Mouse (Mus musculus) hindbrain, embryonic 14.5 days (tissue): Measurements from ENCODE around the gene Ankrd22. TPM values are rescaled to one million over a fixed set of nuclear protein-coding genes. Genes with fewer than 3 reads are reported as not detected.
A peak's percentile ranks its signal among the peaks of the same experiment; 100 is the strongest.

Experiments used
- ATAC-seq: fragments of 200-750 bp; cut with Nextera tagmentation; 2 replicates; pipeline ENCODE4 v1.8.0; 2017; ENCODE audit warnings: moderate number of reproducible peaks, mild to moderate bottlenecking, moderate TSS enrichment, moderate library complexity; ENCODE audit not compliant: low FRiP score
- DNase-seq: peaks from one replicate; pipeline ENCODE4 v3.0.0-alpha.2; 2015; ENCODE audit warnings: low spot score
- H3K27ac ChIP-seq: fragments of 300-500 bp; sonication (generic); 2 replicates; pipeline ENCODE4 v1.5.1; 2014; ENCODE audit warnings: mild to moderate bottlenecking, moderate library complexity
- H3K27me3 ChIP-seq: fragments of 300-500 bp; sonication (generic); 2 replicates; pipeline ENCODE4 v1.6.1; 2014; ENCODE audit warnings: mild to moderate bottlenecking, low read length, mixed read lengths; ENCODE audit not compliant: control insufficient read depth, insufficient read depth
- H3K36me3 ChIP-seq: fragments of 300-500 bp; sonication (generic); replicated peaks from 2 replicates; pipeline ENCODE4 v1.6.1; 2014; ENCODE audit not compliant: control insufficient read depth, insufficient read depth
- H3K4me1 ChIP-seq: fragments of 300-500 bp; sonication (generic); replicated peaks from 2 replicates; pipeline ENCODE4 v1.6.1; 2014; ENCODE audit warnings: antibody characterized with exemption, low read length, mixed read lengths; ENCODE audit not compliant: control insufficient read depth, insufficient read depth
- H3K4me2 ChIP-seq: fragments of 300-500 bp; sonication (generic); replicated peaks from 2 replicates; pipeline ENCODE4 v1.6.1; 2014; ENCODE audit warnings: mild to moderate bottlenecking, moderate library complexity
- H3K4me3 ChIP-seq: fragments of 300-500 bp; sonication (generic); replicated peaks from 2 replicates; pipeline ENCODE4 v1.5.1; 2014; ENCODE audit warnings: mild to moderate bottlenecking, low read length
- H3K9ac ChIP-seq: fragments of 300-500 bp; sonication (generic); 2 replicates; pipeline ENCODE4 v1.6.1; 2014
- H3K9me3 ChIP-seq: fragments of 300-500 bp; sonication (generic); 2 replicates; pipeline ENCODE4 v1.6.1; 2016; ENCODE audit warnings: low read length; ENCODE audit not compliant: control insufficient read depth
- WGBS: fragments of 180-500 bp; shearing (Covaris S2); extraction: QIAGEN DNeasy Blood & Tissue Kit; methylation state at CpG from one replicate; pipeline ENCODE4 v1.1.7; 2014; 5-methylcytosine and 5-hydroxymethylcytosine counted together
- polyA plus RNA-seq: library from polyadenylated mRNA; unstranded; fragments of >200 nt; fragmentation: Nextera tagmentation; extraction: Ambion mirVana; gene quantifications from 2 replicates; pipeline ENCODE4 v1.2.1, GENCODE M21; 2014

Ankrd22 gene
- polyA plus RNA-seq, 1 experiment from 2014 or later: not detected

DNA sequence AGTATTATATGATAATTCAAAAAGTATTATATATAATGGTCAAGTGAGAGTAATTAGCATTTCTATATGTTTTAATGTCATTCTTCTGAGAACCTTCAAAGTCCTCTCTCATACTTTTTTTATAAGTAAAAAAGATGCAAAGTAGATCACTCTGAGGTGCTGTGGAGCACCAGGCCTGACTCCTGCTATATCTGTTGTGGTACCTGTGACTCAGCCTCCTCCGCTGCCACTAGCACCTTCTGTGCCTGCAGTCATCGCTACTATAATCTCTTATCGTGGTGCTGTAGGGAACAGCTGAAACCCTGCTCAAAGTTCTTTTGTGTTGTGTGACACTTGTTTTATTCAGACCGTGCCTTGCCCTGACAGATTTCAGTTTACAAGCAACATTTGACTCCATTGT, 533 bp upstream of the Ankrd22 start:
- no peak for DNase-seq
- no peak overlapping the region for H3K9ac ChIP-seq
- H3K27me3 ChIP-seq: no peaks in the 10 kb centered on the region
- no peak for ATAC-seq
- H3K27ac ChIP-seq: no peak overlapping the region
- no peaks in the 10 kb centered on the region for H3K4me1 ChIP-seq
- no peak overlapping the region for H3K4me2 ChIP-seq
- no peak overlapping the region for H3K4me3 ChIP-seq
- no peaks in the 10 kb centered on the region for H3K9me3 ChIP-seq
- no peaks in the 10 kb centered on the region for H3K36me3 ChIP-seq
- 65% methylated on average over 4 of the region's 4 CpGs for WGBS

DNA sequence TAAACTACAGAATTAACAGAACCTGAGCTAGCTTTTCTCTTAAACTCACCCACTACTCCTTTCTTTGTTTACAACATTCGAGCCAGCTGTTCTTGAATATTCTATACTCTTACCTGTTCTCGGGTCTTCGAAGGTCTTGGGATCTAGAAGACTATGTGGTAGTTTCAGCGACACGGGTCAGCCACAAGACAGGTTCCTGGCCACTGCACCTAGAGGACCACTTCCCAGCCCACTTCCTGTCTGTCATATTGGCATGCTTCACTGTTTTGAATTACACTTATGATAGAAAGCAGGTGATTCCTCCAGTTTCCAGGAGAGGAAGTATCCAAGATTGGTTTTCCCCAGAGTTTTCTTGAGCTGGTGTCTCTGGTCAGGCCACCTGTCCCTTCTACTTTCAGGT, 3.2 kb downstream of the Ankrd22 start:
- Histone ChIP-seq H3K9me3 (no peaks in the 10 kb centered on the region), H3K4me2 (no peak overlapping the region), H3K4me1 (no peaks in the 10 kb centered on the region), H3K27me3 (no peaks in the 10 kb centered on the region), H3K4me3 (no peak overlapping the region), H3K36me3 (no peaks in the 10 kb centered on the region), H3K9ac (no peak overlapping the region), H3K27ac (no peak overlapping the region)
- 91% methylated on average over 5 of the region's 5 CpGs for WGBS
- ATAC-seq: no peak
- no peak for DNase-seq

DNA sequence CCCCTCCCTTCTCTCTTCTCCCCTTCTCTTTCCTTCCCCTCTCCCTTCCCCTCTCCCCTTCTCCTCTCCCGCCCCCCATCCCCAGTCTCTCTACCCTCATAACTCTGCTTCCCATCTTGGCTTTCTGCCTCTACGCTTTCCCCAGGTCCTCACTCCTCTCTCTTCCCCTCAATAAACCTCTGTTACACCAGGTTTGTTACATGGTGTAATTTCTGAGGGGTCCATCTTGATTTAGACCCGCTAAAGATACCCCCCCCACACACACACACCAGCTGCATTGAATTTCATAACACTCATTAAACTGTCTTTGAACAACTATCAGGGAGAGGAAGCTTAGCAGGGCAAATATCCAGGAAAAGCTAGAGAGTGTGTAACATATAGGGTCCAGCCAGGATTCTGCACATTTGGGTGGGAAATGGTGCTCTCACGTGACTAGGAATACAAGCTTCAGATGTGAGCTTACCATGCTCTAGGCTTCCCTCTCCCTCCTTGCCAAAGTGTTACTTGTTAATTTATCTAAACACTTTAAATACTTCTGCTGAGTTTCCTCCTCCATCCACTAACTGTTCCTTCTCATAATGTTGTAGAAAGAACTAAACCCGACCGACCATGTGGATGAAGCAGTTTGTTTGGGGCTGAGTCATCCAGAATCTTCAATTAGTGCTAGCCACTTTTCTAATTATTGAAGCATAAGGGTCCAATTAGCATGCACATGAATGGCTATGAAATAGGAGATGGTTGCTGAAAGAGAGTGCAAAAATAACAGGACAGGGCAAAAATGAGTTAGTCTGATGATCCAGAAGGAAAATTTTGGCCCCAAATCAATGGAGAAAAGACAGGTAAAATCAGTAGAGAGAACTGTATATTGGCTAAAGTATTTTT, 12.3 kb downstream of the Ankrd22 start:
- WGBS: 86% methylated on average over 6 of the region's 6 CpGs
- Histone ChIP-seq H3K9me3 (no peaks in the 10 kb centered on the region), H3K4me1 (no peaks in the 10 kb centered on the region), H3K4me2 (no peak overlapping the region), H3K4me3 (no peak overlapping the region), H3K9ac (no peak overlapping the region), H3K36me3 (no peaks in the 10 kb centered on the region), H3K27ac (no peak overlapping the region), H3K27me3 (no peaks in the 10 kb centered on the region)
- ATAC-seq (no peak), DNase-seq (no peak)

DNA sequence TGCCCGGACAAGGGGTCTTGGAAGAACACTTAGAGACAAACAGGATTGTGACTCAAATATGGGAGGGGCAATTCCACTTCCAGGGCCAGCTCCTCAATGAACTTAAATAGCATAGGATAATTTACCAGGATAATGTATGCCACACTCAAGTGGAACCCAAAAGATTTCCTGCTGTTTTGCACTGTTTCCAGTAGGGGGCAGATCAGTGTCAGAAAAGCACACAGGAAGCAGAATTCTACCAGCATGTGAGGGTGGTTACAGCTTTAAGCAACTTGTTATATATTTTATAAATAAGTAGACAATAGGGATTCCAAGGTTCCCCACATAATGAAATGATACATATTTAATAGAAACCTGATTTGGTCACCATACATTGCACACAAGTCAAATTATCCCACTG, 13.9 kb downstream of the Ankrd22 start:
- Histone ChIP-seq H3K36me3 (no peaks in the 10 kb centered on the region), H3K4me3 (no peak overlapping the region), H3K4me1 (no peaks in the 10 kb centered on the region), H3K9ac (no peak overlapping the region), H3K9me3 (no peaks in the 10 kb centered on the region), H3K4me2 (no peak overlapping the region), H3K27me3 (no peaks in the 10 kb centered on the region), H3K27ac (no peak overlapping the region)
- WGBS: 88% methylated on average over 1 of the region's 1 CpGs
- peak; percentile 41 for DNase-seq
- no peak for ATAC-seq

DNA sequence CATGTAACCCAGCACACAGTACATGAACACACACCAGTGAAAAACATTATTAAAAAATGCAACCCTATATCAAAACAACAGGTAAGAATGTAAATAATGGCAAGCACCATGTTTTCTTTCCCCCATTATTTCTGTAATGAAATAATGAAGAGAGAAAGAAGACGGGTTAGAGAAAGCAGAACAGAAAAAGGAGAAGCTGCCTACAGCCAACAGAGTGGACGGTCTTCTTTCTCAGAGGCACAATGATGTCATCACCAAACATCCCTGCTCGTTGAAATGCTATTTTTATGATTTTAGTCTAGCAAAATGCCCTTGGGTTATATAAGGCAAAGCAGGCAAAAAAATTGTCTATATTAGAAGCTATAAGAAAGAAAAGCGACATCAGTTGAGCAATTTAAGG, 17.4 kb downstream of the Ankrd22 start:
- H3K4me1 ChIP-seq: no peaks in the 10 kb centered on the region
- no peaks in the 10 kb centered on the region for H3K27me3 ChIP-seq
- H3K9me3 ChIP-seq: no peaks in the 10 kb centered on the region
- H3K4me3 ChIP-seq: no peak overlapping the region
- DNase-seq: no peak
- H3K36me3 ChIP-seq: no peaks in the 10 kb centered on the region
- H3K27ac ChIP-seq: no peak overlapping the region
- 76% methylated on average over 4 of the region's 4 CpGs for WGBS
- no peak overlapping the region for H3K4me2 ChIP-seq
- no peak overlapping the region for H3K9ac ChIP-seq
- ATAC-seq: no peak

DNA sequence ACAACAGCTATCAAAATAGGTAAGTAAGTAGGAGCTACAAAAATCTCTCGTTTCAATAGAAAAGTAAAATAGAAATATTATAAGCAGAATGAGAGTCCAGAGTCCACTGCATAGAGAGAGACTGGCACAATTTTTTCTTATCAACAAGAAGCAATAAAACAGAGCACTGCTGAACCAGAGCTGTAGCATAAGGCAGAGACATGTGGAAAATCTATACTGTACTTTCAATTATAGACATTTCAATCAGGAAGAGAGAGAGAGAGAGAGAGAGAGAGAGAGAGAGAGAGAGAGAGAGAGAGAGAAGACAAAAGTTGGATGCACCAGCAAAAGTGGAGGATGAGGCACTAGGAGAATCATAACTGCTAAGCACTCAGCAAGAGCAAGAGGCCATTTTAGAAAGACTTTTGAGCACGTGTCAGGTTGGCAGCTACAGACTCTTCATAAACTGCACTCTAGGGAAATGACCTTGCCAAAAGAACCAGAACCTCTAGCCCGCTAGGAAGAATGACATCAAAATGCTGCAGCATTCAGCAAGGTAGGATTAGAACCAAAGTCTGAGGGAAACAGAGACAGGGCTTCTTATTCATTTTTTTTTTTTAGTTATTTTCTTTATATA, 26.3 kb downstream of the Ankrd22 start:
- Histone ChIP-seq H3K4me1 (no peaks in the 10 kb centered on the region), H3K27ac (no peak overlapping the region), H3K9me3 (no peaks in the 10 kb centered on the region), H3K4me2 (no peak overlapping the region), H3K9ac (no peak overlapping the region), H3K36me3 (no peaks in the 10 kb centered on the region), H3K4me3 (no peak overlapping the region), H3K27me3 (no peaks in the 10 kb centered on the region)
- 80% methylated on average over 3 of the region's 3 CpGs for WGBS
- DNase-seq: no peak
- no peak for ATAC-seq

DNA sequence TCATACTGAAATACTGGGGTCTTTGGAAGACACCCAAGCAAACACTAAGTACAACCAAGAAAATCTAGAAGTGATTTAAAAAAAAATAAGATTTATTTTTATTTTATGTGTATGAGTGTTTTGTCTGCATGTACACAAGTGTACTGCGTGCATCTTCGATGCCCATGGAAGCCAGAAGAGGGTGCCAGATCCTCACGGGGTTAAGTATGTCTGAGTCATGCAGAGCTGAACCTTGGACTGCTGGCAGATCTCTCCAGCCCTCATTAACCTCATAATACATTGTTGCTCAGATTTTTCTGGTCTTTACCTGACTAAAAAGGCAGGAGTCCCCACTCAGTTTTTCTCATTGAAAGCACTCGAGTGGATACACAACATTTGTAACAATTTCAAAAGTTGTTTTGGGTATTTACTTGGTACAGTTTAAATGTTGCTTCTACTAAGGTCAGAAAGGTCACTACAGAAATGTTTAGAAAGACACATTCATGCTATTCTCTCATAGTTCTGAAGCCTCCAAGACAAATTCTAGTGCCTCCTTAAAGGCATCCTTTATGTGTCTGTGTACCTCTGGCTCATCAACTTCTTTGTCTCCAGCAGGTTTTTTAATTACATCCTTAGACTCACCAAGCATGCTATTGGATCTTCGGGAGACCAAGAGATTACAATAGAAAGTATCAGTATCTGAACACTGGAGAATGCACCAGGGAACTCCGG, 27.0 kb downstream of the Ankrd22 start:
- no peaks in the 10 kb centered on the region for H3K27me3 ChIP-seq
- no peaks in the 10 kb centered on the region for H3K4me1 ChIP-seq
- DNase-seq (no peak), ATAC-seq (no peak)
- H3K36me3 ChIP-seq: no peaks in the 10 kb centered on the region
- H3K4me2 ChIP-seq: no peak overlapping the region
- H3K27ac ChIP-seq: no peak overlapping the region
- no peaks in the 10 kb centered on the region for H3K9me3 ChIP-seq
- no peak overlapping the region for H3K9ac ChIP-seq
- WGBS: 92% methylated on average over 6 of the region's 6 CpGs
- H3K4me3 ChIP-seq: no peak overlapping the region

DNA sequence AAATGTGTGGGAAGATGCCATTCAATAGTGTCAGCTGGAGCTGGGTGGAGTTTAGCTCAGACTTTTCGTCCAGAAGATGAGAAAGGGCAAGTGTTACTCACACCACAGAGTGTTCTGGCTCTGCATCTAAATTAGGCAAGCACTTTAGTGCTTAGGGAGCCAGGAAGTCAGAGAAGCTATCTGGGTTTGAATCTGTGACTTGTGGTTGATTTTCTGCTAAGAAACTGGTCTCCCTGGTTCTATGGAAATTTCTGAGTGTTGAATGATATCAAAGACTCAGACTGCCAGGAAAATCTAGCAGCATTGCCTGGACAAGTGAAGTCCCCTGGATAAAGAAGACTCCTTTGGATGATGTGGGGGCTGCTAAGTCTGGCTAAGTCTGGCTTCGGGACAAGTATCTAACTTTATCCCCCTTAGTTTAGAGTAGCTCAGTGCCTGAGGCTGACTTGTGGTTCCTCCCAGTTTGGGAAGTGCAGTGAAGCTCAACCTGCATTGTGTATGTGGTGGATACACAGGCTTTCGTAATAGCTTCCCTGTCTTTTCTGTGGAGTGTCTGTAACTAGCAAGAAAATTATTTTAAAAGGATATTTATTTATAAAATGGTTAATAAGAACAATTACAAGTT, 45.6 kb downstream of the Ankrd22 start:
- no peaks in the 10 kb centered on the region for H3K27me3 ChIP-seq
- H3K4me3 ChIP-seq: no peak overlapping the region
- H3K9ac ChIP-seq: no peak overlapping the region
- DNase-seq (no peak), ATAC-seq (no peak)
- WGBS: 80% methylated on average over 3 of the region's 3 CpGs
- H3K4me2 ChIP-seq: no peak overlapping the region
- H3K36me3 ChIP-seq: no peaks in the 10 kb centered on the region
- no peaks in the 10 kb centered on the region for H3K4me1 ChIP-seq
- H3K9me3 ChIP-seq: no peaks in the 10 kb centered on the region
- no peak overlapping the region for H3K27ac ChIP-seq

DNA sequence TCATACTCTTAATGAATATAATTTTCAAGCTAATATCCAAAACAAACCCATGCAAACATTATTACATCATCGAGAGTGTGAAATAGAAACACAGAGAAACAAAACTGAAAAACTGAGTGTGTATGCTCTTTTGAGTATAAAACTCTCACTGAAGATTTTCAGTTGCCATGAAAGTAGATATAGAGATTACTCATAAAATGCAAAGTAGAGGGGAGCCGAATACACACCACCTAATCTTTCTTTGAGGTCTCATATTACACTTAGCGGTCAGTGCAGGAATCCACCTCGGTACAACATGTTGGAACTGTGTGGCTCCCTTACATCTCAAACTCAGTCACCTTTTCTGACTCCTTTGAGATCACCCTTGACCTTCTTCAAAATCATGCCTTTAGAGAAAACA, 46.2 kb downstream of the Ankrd22 start:
- no peak overlapping the region for H3K9ac ChIP-seq
- H3K4me1 ChIP-seq: no peaks in the 10 kb centered on the region
- DNase-seq: no peak
- WGBS: 91% methylated on average over 4 of the region's 4 CpGs
- no peaks in the 10 kb centered on the region for H3K9me3 ChIP-seq
- no peaks in the 10 kb centered on the region for H3K36me3 ChIP-seq
- no peak for ATAC-seq
- H3K4me2 ChIP-seq: no peak overlapping the region
- no peak overlapping the region for H3K4me3 ChIP-seq
- no peak overlapping the region for H3K27ac ChIP-seq
- no peaks in the 10 kb centered on the region for H3K27me3 ChIP-seq
